ENCODE assay signal across 9 mouse cellular contexts in the genomic region with DNA sequence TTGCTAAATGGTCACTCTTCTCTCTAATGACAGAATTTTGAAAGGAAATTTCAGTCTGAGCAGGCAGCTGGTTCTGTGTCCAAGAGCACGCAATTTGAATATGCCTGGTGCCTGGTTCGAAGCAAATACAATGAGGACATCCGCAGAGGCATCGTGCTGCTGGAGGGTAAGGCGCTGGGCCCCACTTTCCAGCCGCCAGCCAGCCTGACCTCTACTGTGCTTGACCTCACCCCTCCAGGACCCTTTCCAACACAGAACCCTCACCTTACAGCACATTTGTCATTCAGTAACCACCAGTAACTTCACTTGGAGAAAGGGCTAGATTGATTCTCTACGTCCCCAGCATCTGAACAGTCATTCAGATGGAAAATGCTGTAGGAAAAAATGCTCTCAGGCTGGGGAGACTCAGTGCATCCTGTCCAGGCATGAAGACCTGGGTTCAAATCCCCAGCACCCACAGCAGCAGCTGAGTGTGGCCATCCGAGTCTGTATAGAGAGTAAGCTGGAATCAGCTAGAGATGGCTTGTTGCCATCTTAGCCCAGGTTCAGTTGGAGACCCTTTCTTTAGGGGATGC. TPM values are rescaled to one million over a fixed set of nuclear protein-coding genes. Genes with fewer than 3 reads are reported as not detected.
DNase-seq lines count a peak whose midpoint lies in the region; ATAC-seq and TF ChIP-seq lines count a peak whose summit lies in the region.
"Had no signal": no experiment of that assay in that cellular context is flagged by ENCODE, and none has a peak within 500 bp of the region (broad histone marks: within the 10 kb centered on the region; RNA-seq: fewer than 3 reads in every experiment).

No protein-coding gene starts in this region.

- no peak for DNase-seq in cerebellum, adult 2 months
- DNase-seq in lung, postnatal 36 days = no peak
- no peak for DNase-seq in liver, embryonic 11.5 days (ENCODE audit: low spot score)
- DNase-seq in stomach, postnatal 0 days (ENCODE audit: low spot score) = no peak
- no peak for DNase-seq in natural killer cell, adult 2 months (ENCODE audit: low spot score in 2 of 2)
- DNase-seq in left cerebral cortex, adult 11 months (ENCODE audit: low spot score) = no peak

- TF ChIP-seq POLR2A in cerebellum, adult 2 months (IDR thresholded peaks at IDR 0.05; ENCODE audit: borderline replicate concordance, insufficient read depth, low read length) = no peak

- no peak for TF ChIP-seq CTCF in cerebellum, adult 2 months (IDR thresholded peaks at IDR 0.05; ENCODE audit: borderline replicate concordance, insufficient read depth, low read depth, low read length)
- no peak for TF ChIP-seq CTCF in stomach, postnatal 0 days (IDR thresholded peaks at IDR 0.05; ENCODE audit: low read depth)

- H3K9me3 ChIP-seq in lung, embryonic 16.5 days (ENCODE audit: control insufficient read depth, low read length) = no peaks in the 10 kb centered on the region
- H3K9me3 ChIP-seq in liver, embryonic 11.5 days (ENCODE audit: control insufficient read depth, low read length) = no peaks in the 10 kb centered on the region
- no peaks in the 10 kb centered on the region for H3K9me3 ChIP-seq in stomach, postnatal 0 days (ENCODE audit: control insufficient read depth, low read length)

- TF ChIP-seq EP300 in stomach, postnatal 0 days (optimal IDR thresholded peaks at IDR 0.05) = no peak

- H3K27me3 ChIP-seq in cerebellum, adult 2 months (ENCODE audit: control insufficient read depth, insufficient read depth, low read length) = no peaks in the 10 kb centered on the region
- no peaks in the 10 kb centered on the region for H3K27me3 ChIP-seq in lung, embryonic 16.5 days (ENCODE audit: control insufficient read depth, insufficient read depth, low read depth, low read length)
- no peaks in the 10 kb centered on the region for H3K27me3 ChIP-seq in liver, embryonic 11.5 days (replicated peaks; ENCODE audit: control insufficient read depth, insufficient read depth, low read length)
- no peaks in the 10 kb centered on the region for H3K27me3 ChIP-seq in stomach, postnatal 0 days (ENCODE audit: control insufficient read depth, insufficient read depth, low read length)

- H3K9ac ChIP-seq in lung, embryonic 16.5 days (ENCODE audit: low read length) = peak overlapping the region; percentile 72
- peak overlapping the region; percentile 77 for H3K9ac ChIP-seq in liver, embryonic 11.5 days (ENCODE audit: low read depth, low read length)
- peak overlapping the region; percentile 81; the same call in 1 of the 2 replicates for H3K9ac ChIP-seq in stomach, postnatal 0 days (ENCODE audit: low read length)

- peaks cover 24% of the 10 kb centered on the region for H3K36me3 ChIP-seq in lung, embryonic 16.5 days (ENCODE audit: control insufficient read depth, insufficient read depth, low read length)
- peaks cover 27% of the 10 kb centered on the region for H3K36me3 ChIP-seq in liver, embryonic 11.5 days (ENCODE audit: control insufficient read depth, insufficient read depth, low read length)
- peaks cover 23% of the 10 kb centered on the region; the same call in 1 of the 2 replicates for H3K36me3 ChIP-seq in stomach, postnatal 0 days (ENCODE audit: control insufficient read depth, insufficient read depth, low read length)

- peak overlapping the region; percentile 40; the same call in 1 of the 2 replicates for H3K27ac ChIP-seq in cerebellum, adult 2 months (ENCODE audit: insufficient read depth, low read length)
- no peak overlapping the region; the same call in 1 of the 2 replicates for H3K27ac ChIP-seq in lung, embryonic 16.5 days (ENCODE audit: low read length)
- H3K27ac ChIP-seq in liver, embryonic 11.5 days (ENCODE audit: low read depth, low read length) = peak overlapping the region; percentile 23; the same call in 1 of the 2 replicates
- H3K27ac ChIP-seq in stomach, postnatal 0 days (replicated peaks) = no peak overlapping the region; the same call in 1 of the 2 replicates

- WGBS in cerebellum, adult 2 months = 64% methylated on average over 8 of the region's 8 CpGs
- WGBS in lung, embryonic 16.5 days = 64% methylated on average over 8 of the region's 8 CpGs
- 73% methylated on average over 8 of the region's 8 CpGs for WGBS in liver, embryonic 11.5 days
- WGBS in stomach, postnatal 0 days = 69% methylated on average over 8 of the region's 8 CpGs

- H3K4me1 ChIP-seq in cerebellum, adult 2 months (ENCODE audit: control insufficient read depth, insufficient read depth, low read length) = peaks cover 9% of the 10 kb centered on the region; the same call in 1 of the 2 replicates
- H3K4me1 ChIP-seq in lung, embryonic 16.5 days (replicated peaks; ENCODE audit: control insufficient read depth, insufficient read depth, low read length) = peaks cover 37% of the 10 kb centered on the region
- H3K4me1 ChIP-seq in liver, embryonic 11.5 days (replicated peaks; ENCODE audit: control insufficient read depth, insufficient read depth, low read length) = peaks cover 37% of the 10 kb centered on the region
- peaks cover 22% of the 10 kb centered on the region for H3K4me1 ChIP-seq in stomach, postnatal 0 days (replicated peaks; ENCODE audit: control insufficient read depth, insufficient read depth)

- peak overlapping the region; percentile 63 for H3K4me2 ChIP-seq in lung, embryonic 16.5 days (ENCODE audit: low read depth, low read length)
- peak overlapping the region; percentile 79 for H3K4me2 ChIP-seq in liver, embryonic 11.5 days
- H3K4me2 ChIP-seq in stomach, postnatal 0 days (replicated peaks; ENCODE audit: low read depth) = peak overlapping the region; percentile 72

- ATAC-seq in cerebellum, adult (ENCODE audit: insufficient number of reproducible peaks, low FRiP score, low TSS enrichment) = no peak
- ATAC-seq in lung, embryonic 16.5 days (ENCODE audit: low read depth) = no peak
- no peak for ATAC-seq in liver, embryonic 11.5 days (replicated peaks; ENCODE audit: low FRiP score)
- ATAC-seq in stomach, postnatal 0 days (ENCODE audit: low FRiP score, low TSS enrichment) = no peak

- H3K4me3 ChIP-seq in cerebellum, adult 2 months (replicated peaks; ENCODE audit: insufficient read depth, low read depth, low read length) = peak overlapping the region; percentile 99
- H3K4me3 ChIP-seq in lung, embryonic 16.5 days (ENCODE audit: low read length) = peak overlapping the region; percentile 66
- peak overlapping the region; percentile 72 for H3K4me3 ChIP-seq in liver, embryonic 11.5 days (ENCODE audit: low read depth, low read length)
- peak overlapping the region; percentile 54 for H3K4me3 ChIP-seq in stomach, postnatal 0 days (ENCODE audit: low read depth, low read length)

RNA-seq across cellular contexts. Expression of a gene that starts 3.4 kb away (rescaled TPM):
- polyA plus RNA-seq in cerebellum, adult 2 months (2012; rRNA removed) = 0.21 and 0.25 TPM in 2 replicates
- polyA plus RNA-seq in lung, embryonic 16.5 days (2015; fragmentation: Nextera tagmentation; extraction: Ambion mirVana) = 5.1 and 6.2 TPM in 2 replicates
- polyA plus RNA-seq in liver, embryonic 11.5 days (2014; fragmentation: Nextera tagmentation; extraction: Ambion mirVana) = 2.5 and 2.8 TPM in 2 replicates
- 5.1 and 6.8 TPM in 2 replicates for polyA plus RNA-seq in stomach, postnatal 0 days (2015; fragmentation: Nextera tagmentation; extraction: Ambion mirVana)
- polyA plus RNA-seq: inflammation-experienced regulatory T-cells, adult 6 months had no signal

RNA-seq across cellular contexts. Expression of a gene that starts 10.0 kb away (rescaled TPM):
- polyA plus RNA-seq in cerebellum, adult 2 months (2012; rRNA removed) = 408 and 473 TPM in 2 replicates
- polyA plus RNA-seq in lung, embryonic 16.5 days (2015; fragmentation: Nextera tagmentation; extraction: Ambion mirVana) = 286 and 300 TPM in 2 replicates
- 241 and 251 TPM in 2 replicates for polyA plus RNA-seq in liver, embryonic 11.5 days (2014; fragmentation: Nextera tagmentation; extraction: Ambion mirVana)
- 255 and 270 TPM in 2 replicates for polyA plus RNA-seq in stomach, postnatal 0 days (2015; fragmentation: Nextera tagmentation; extraction: Ambion mirVana)

RNA-seq across cellular contexts. Expression of a gene that starts 23.8 kb away (rescaled TPM):
- polyA plus RNA-seq in cerebellum, adult 2 months (2012; rRNA removed) = 38.6 and 39.7 TPM in 2 replicates
- polyA plus RNA-seq in lung, embryonic 16.5 days (2015; fragmentation: Nextera tagmentation; extraction: Ambion mirVana) = 56.1 and 63.0 TPM in 2 replicates
- 28.7 and 29.2 TPM in 2 replicates for polyA plus RNA-seq in liver, embryonic 11.5 days (2014; fragmentation: Nextera tagmentation; extraction: Ambion mirVana)
- polyA plus RNA-seq in stomach, postnatal 0 days (2015; fragmentation: Nextera tagmentation; extraction: Ambion mirVana) = 16.4 and 17.2 TPM in 2 replicates

RNA-seq across cellular contexts. Expression of a gene that starts 24.8 kb away (rescaled TPM):
- 86.8 and 95.4 TPM in 2 replicates for polyA plus RNA-seq in cerebellum, adult 2 months (2012; rRNA removed)
- 113 and 115 TPM in 2 replicates for polyA plus RNA-seq in lung, embryonic 16.5 days (2015; fragmentation: Nextera tagmentation; extraction: Ambion mirVana)
- 93.8 and 97.2 TPM in 2 replicates for polyA plus RNA-seq in liver, embryonic 11.5 days (2014; fragmentation: Nextera tagmentation; extraction: Ambion mirVana)
- 81.0 and 89.1 TPM in 2 replicates for polyA plus RNA-seq in stomach, postnatal 0 days (2015; fragmentation: Nextera tagmentation; extraction: Ambion mirVana)

RNA-seq across cellular contexts. Expression of a gene that starts 55.1 kb away (rescaled TPM):
- 58.7 and 63.1 TPM in 2 replicates for polyA plus RNA-seq in cerebellum, adult 2 months (2012; rRNA removed)
- polyA plus RNA-seq in lung, embryonic 16.5 days (2015; fragmentation: Nextera tagmentation; extraction: Ambion mirVana) = 92.8 and 93.7 TPM in 2 replicates
- 28.5 and 32.4 TPM in 2 replicates for polyA plus RNA-seq in liver, embryonic 11.5 days (2014; fragmentation: Nextera tagmentation; extraction: Ambion mirVana)
- polyA plus RNA-seq in stomach, postnatal 0 days (2015; fragmentation: Nextera tagmentation; extraction: Ambion mirVana) = 26.1 and 28.4 TPM in 2 replicates

Comparison
In these comparisons a context has a peak if more than half of its experiments do, and no peak if none do; other contexts are left out.
1. H3K27ac ChIP-seq: peak in cerebellum, adult 2 months (single experiment) and liver, embryonic 11.5 days (single experiment); none in lung, embryonic 16.5 days (single experiment) and stomach, postnatal 0 days (single experiment).
2. Peak in every context shown above with its lines, with median percentiles within 50 percentile points of each other: H3K4me3 ChIP-seq, H3K4me2 ChIP-seq and H3K9ac ChIP-seq.